Mouse (Mus musculus): ENCODE data around the gene Apoa1. TPM values are rescaled to one million over a fixed set of nuclear protein-coding genes. Genes with fewer than 3 reads are reported as not detected.

The Apoa1 gene
- polyA plus RNA-seq (2021; fragmentation: Nextera tagmentation), result 1.4 and 1.6 TPM in 2 replicates
- long read RNA-seq, experiment 1, partial matches to known transcripts, result 0 of 1 reads
- long read RNA-seq, experiment 1, other reads (novel, unspliced or antisense), result 1 of 1 reads
- long read RNA-seq, experiment 2, result 0 reads

DNA sequence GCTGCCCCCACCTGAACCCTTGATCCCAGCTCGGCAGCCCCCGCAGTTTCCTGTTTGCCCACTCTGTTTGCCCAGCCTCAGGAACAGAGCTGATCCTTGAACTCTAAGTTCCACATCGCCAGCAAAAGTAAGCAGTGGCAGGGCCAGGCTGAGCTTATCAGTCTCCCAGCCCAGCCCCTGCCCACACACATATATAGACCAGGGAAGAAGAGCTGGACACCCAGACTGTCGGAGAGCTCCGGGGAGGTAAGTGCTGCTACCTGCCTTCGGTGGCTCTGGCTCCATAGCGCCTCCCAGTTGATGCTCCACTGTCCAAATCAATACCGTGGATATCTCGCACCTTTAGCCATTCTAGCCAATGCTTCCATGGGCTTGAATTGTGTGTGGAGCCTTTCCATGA, at the start of gene Apoa1:
Gene Apoa1 (plus strand): TSS at position 90 of the 400 bp plus-strand sequence.

DNA sequence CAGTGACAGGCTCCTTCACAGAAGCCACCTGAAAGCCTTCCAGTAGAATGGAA, 7.0 kb downstream of the Apoa1 start, which contains the start of gene Apoc3:
Gene Apoc3 (minus strand): TSS at position 41 of the 53 bp plus-strand sequence.

DNA sequence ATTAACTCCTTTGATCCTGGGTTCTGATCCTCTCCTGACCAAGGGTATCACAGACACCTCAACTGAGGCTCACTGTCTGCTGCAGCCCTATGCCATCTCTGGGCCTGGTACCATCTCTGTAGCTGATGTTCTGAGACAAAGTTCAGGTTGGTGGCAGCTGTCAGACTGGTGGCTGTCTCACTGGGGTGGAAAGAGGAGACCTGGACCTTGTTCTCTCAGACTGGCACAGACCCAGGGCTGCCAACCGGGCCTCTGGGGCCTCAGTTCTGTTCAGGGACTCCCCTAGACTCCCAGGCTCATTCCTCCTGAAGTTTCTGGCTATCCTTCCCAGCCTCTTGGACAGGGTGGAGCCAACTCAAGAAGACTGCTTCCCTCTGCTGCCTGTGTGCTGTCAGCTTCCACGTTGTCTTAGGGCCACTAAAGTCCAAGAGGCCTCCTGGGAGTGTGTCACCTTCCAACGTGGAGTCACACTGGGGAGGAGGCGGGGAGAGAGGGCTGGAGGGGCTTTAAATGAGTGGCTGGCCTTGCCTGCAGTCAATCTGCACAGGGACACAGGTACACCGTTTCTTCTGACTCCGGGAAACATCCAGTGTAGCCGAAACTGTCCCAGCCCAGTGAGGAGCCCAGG, 12.3 kb downstream of the Apoa1 start, which contains the start of gene Apoa4:
Gene Apoa4 (plus strand): TSS at position 171 of the 628 bp plus-strand sequence.

DNA sequence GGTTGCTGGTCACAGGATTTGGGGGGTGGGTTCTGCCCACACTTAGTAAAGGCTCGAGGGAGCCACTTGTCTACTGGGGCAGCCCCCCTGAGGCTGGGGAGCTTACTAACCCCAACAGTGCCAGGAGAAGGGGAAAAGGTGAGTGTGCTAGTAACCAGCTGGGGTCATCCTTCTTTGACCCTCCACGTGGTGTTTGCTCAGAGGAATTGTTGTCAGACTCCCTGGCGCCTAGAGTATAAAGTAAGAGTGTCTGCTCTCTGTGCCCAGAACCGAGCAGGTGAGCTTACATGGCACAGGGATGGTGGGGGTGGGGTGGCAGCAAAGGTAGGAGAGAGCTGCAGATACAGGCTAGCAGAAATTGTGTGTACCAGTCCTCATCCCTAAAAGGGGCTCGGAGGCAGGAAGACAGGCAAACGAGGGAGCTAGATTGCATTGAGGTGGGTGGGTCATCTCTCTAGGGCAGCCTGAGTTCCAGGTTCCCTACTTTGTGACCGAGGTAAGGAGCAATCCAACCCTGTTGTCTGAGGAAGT, 40.0 kb downstream of the Apoa1 start, which contains the start of gene Apoa5:
Gene Apoa5 (plus strand): TSS at position 291 of the 531 bp plus-strand sequence.

DNA sequence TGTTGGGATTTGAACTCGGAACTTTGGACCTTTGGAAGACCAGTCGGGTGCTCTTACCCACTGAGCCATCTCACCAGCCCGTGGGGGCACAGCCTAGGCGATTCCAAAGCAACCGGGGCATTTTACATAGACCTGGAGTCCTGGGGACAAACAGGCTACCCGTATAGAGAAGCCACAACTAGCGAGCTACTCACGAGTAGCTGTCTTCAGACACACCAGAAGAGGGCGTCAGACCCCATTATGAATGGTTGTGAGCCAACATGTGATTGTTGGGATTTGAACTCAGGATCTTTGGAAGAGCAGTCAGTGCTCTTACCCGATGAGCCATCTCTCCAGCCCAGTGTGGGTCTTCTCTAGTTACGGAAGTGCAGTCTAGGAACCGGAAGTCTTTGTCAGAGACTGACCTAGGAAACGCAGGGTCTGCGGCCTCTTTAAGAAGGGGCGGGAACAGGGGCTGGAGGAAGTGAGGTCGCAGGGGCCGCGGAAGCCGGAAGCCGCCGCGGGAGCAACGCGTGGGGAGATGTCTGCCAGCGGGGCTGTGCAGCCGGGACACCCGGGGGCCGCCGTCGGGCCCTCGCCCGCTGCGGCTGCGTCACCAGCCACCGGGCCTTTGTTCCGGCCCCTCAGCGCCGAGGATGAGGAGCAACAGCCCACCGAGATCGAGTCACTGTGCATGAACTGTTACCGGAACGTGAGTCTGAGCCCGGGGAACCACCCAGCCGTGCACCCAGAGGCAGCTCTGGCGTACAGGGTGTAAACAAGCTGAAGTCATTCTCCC, 44.5 kb downstream of the Apoa1 start, which contains the start of gene Zpr1:
Gene Zpr1 (plus strand): TSS at position 388 of the 778 bp plus-strand sequence.

Other genes with a start within 250 kb of the Apoa1 start
- 120 and 149 TPM in 2 replicates for gene Pafah1b2, start 215.9 kb upstream of the Apoa1 start, polyA plus RNA-seq (2021; fragmentation: Nextera tagmentation)
- 13.6 and 13.9 TPM in 2 replicates for gene Sik3, start 215.8 kb upstream of the Apoa1 start, polyA plus RNA-seq (2021; fragmentation: Nextera tagmentation)
- gene Apoc3, start 7.1 kb downstream of the Apoa1 start, polyA plus RNA-seq (2021; fragmentation: Nextera tagmentation), result 2.2 and 2.8 TPM in 2 replicates
- gene Apoa4, start 12.1 kb downstream of the Apoa1 start, polyA plus RNA-seq (2021; fragmentation: Nextera tagmentation), result not detected in 2 replicates
- not detected in 2 replicates for gene Apoa5, start 40.1 kb downstream of the Apoa1 start, polyA plus RNA-seq (2021; fragmentation: Nextera tagmentation)
- 33.6 and 39.5 TPM in 2 replicates for gene Zpr1, start 44.5 kb downstream of the Apoa1 start, polyA plus RNA-seq (2021; fragmentation: Nextera tagmentation)
- gene Bud13, start 54.4 kb downstream of the Apoa1 start, polyA plus RNA-seq (2021; fragmentation: Nextera tagmentation), result 7.4 and 9.3 TPM in 2 replicates
- gene 4931429L15Rik, start 91.4 kb downstream of the Apoa1 start, polyA plus RNA-seq (2021; fragmentation: Nextera tagmentation), result 0.06 and 0.09 TPM in 2 replicates